Mouse (Mus musculus) heart, postnatal 0 days (tissue): ENCODE data around the gene Pfdn4. TPM values are rescaled to one million over a fixed set of nuclear protein-coding genes. Genes with fewer than 3 reads are reported as not detected.

Experiments used
- ATAC-seq: fragments of 200-750 bp; cut with Nextera tagmentation; 2 replicates; pipeline ENCODE4 v1.8.0; 2017; ENCODE audit warnings: low read depth, moderate number of reproducible peaks, moderate library complexity; ENCODE audit not compliant: insufficient read depth
- DNase-seq: peaks from one replicate; pipeline ENCODE4 v3.0.0-alpha.2; 2016; ENCODE audit warnings: low spot score
- H3K27ac ChIP-seq: fragments of 300-500 bp; sonication (generic); 2 replicates; pipeline ENCODE4 v1.5.1; 2014; ENCODE audit warnings: low read depth, mild to moderate bottlenecking
- H3K27me3 ChIP-seq: fragments of 300-500 bp; sonication (generic); 2 replicates; pipeline ENCODE4 v1.6.1; 2014; ENCODE audit warnings: low read length, mixed read lengths; ENCODE audit not compliant: control insufficient read depth, insufficient read depth
- H3K36me3 ChIP-seq: fragments of 300-500 bp; sonication (generic); replicated peaks from 2 replicates; pipeline ENCODE4 v1.6.1; 2014; ENCODE audit warnings: low read length, mixed read lengths; ENCODE audit not compliant: control insufficient read depth, insufficient read depth
- H3K4me1 ChIP-seq: fragments of 300-500 bp; sonication (generic); 2 replicates; pipeline ENCODE4 v1.6.1; 2014; ENCODE audit warnings: antibody characterized with exemption; ENCODE audit not compliant: control insufficient read depth, insufficient read depth
- H3K4me2 ChIP-seq: fragments of 300-500 bp; sonication (generic); 2 replicates; pipeline ENCODE4 v1.6.1; 2014; ENCODE audit warnings: low read depth, mild to moderate bottlenecking, low read length, moderate library complexity
- H3K4me3 ChIP-seq: fragments of 300-500 bp; sonication (generic); 2 replicates; pipeline ENCODE4 v1.5.1; 2014; ENCODE audit warnings: low read depth, low read length
- H3K9ac ChIP-seq: fragments of 300-500 bp; sonication (generic); replicated peaks from 2 replicates; pipeline ENCODE4 v1.6.1; 2014; ENCODE audit warnings: low read depth, low read length, mixed read lengths
- H3K9me3 ChIP-seq: fragments of 300-500 bp; sonication (generic); replicated peaks from 2 replicates; pipeline ENCODE4 v1.6.1; 2016; ENCODE audit warnings: low read length; ENCODE audit not compliant: control insufficient read depth
- CTCF ChIP-seq: IDR thresholded peaks from 2 replicates; pipeline ENCODE4 v1.5.1; 2016; ENCODE audit warnings: antibody characterized with exemption, control low read depth, low read depth
- EP300 ChIP-seq: IDR thresholded peaks from 2 replicates; pipeline ENCODE4 v1.6.1; 2016; ENCODE audit warnings: antibody characterized with exemption, low read depth
- WGBS: fragments of 180-500 bp; shearing (Covaris S2); extraction: QIAGEN DNeasy Blood & Tissue Kit; methylation state at CpG from one replicate; pipeline ENCODE4 v1.1.7; 2014; 5-methylcytosine and 5-hydroxymethylcytosine counted together
- polyA plus RNA-seq: library from polyadenylated mRNA; unstranded; fragments of >200 nt; fragmentation: Nextera tagmentation; extraction: Ambion mirVana; gene quantifications from 2 replicates; pipeline ENCODE4 v1.2.1, GENCODE M21; 2015
- total RNA-seq: library from RNA; depleted of rRNA; stranded (reverse); fragments of >200 nt; gene quantifications from 2 replicates; pipeline ENCODE4 v1.2.3, GENCODE M21; 2014; ENCODE audit warnings: low replicate concordance

Pfdn4 gene
- total and polyA plus RNA-seq, 2 experiments from 2014 or later: 11.4 to 42.1 TPM

- no peak overlapping the region for H3K9ac ChIP-seq
- no peak overlapping the region for H3K4me3 ChIP-seq
- peaks cover 79% of the 10 kb centered on the region for H3K27me3 ChIP-seq
- H3K27ac ChIP-seq: no peak overlapping the region
- TF ChIP-seq CTCF (no peak), EP300 (no peak)
- no peaks in the 10 kb centered on the region for H3K36me3 ChIP-seq
- no peaks in the 10 kb centered on the region for H3K9me3 ChIP-seq
- no peak overlapping the region; the same call in 1 of the 2 replicates for H3K4me2 ChIP-seq
- ATAC-seq (peak; percentile 60; the same call in 1 of the 2 replicates), DNase-seq (peak; percentile 47)
- 12% methylated on average over 8 of the region's 8 CpGs for WGBS
- no peaks in the 10 kb centered on the region for H3K4me1 ChIP-seq
Measured at GRCm38 (mm10) chr2:170503343-170503742, 7.1 kb downstream of the Pfdn4 start.

- H3K36me3 ChIP-seq: no peaks in the 10 kb centered on the region
- no peaks in the 10 kb centered on the region for H3K4me1 ChIP-seq
- DNase-seq: no peak
- no peak overlapping the region for H3K9ac ChIP-seq
- H3K4me2 ChIP-seq: no peak overlapping the region
- H3K27me3 ChIP-seq: peaks cover 72% of the 10 kb centered on the region
- TF ChIP-seq CTCF (no peak), EP300 (no peak)
- ATAC-seq: no peak
- no peak overlapping the region for H3K27ac ChIP-seq
- no peak overlapping the region for H3K4me3 ChIP-seq
- no peaks in the 10 kb centered on the region for H3K9me3 ChIP-seq
- WGBS: 29% methylated on average over 4 of the region's 4 CpGs
Measured at GRCm38 (mm10) chr2:170503983-170504382, 7.8 kb downstream of the Pfdn4 start.

- no peak overlapping the region for H3K4me2 ChIP-seq
- H3K27ac ChIP-seq: no peak overlapping the region
- H3K36me3 ChIP-seq: no peaks in the 10 kb centered on the region
- WGBS: 3% methylated on average over 10 of the region's 10 CpGs
- H3K4me1 ChIP-seq: peaks cover 9% of the 10 kb centered on the region
- no peak overlapping the region for H3K9ac ChIP-seq
- no peaks in the 10 kb centered on the region for H3K9me3 ChIP-seq
- H3K27me3 ChIP-seq: peaks cover 40% of the 10 kb centered on the region
- peak; percentile 78 for DNase-seq
- H3K4me3 ChIP-seq: no peak overlapping the region
- ATAC-seq: 0 out of 2 replicates have a peak, but pooled peaks have one; percentile 34
- TF ChIP-seq EP300 (no peak), CTCF (peak; percentile 84)
Measured at GRCm38 (mm10) chr2:170507734-170508133, 11.5 kb downstream of the Pfdn4 start.

- TF ChIP-seq EP300 (no peak), CTCF (peak; percentile 82)
- ATAC-seq (peak; percentile 36; the same call in 1 of the 2 replicates), DNase-seq (peak; percentile 81)
- H3K4me3 ChIP-seq: peak overlapping the region; percentile 37
- H3K4me1 ChIP-seq: peaks cover 13% of the 10 kb centered on the region
- no peaks in the 10 kb centered on the region for H3K36me3 ChIP-seq
- no peak overlapping the region for H3K27ac ChIP-seq
- H3K9me3 ChIP-seq: no peaks in the 10 kb centered on the region
- WGBS: 3% methylated on average over 12 of the region's 12 CpGs
- H3K27me3 ChIP-seq: peaks cover 29% of the 10 kb centered on the region
- H3K9ac ChIP-seq: 0 out of 2 replicates have a peak overlapping the region, but pooled peaks have one; percentile 13
- peak overlapping the region; percentile 63 for H3K4me2 ChIP-seq
Measured at GRCm38 (mm10) chr2:170508821-170509220, 12.6 kb downstream of the Pfdn4 start.

GRCm38 (mm10) chr2:170511073-170511891, 15.1 kb downstream of the Pfdn4 start:
- Histone ChIP-seq H3K36me3 (peaks cover 6% of the 10 kb centered on the region; the same call in 1 of the 2 replicates), H3K4me3 (peak overlapping the region; percentile 99), H3K27me3 (peaks cover 15% of the 10 kb centered on the region; the same call in 1 of the 2 replicates), H3K9ac (peak overlapping the region; percentile 90), H3K4me1 (peaks cover 13% of the 10 kb centered on the region), H3K4me2 (peak overlapping the region; percentile 91), H3K27ac (peak overlapping the region; percentile 84), H3K9me3 (no peaks in the 10 kb centered on the region)
- ATAC-seq (peak; percentile 67), DNase-seq (peak; percentile 84)
- TF ChIP-seq EP300 (peak; percentile 78; the same call in 1 of the 2 replicates), CTCF (peak; percentile 92)
- under 1% methylated on average over 51 of the region's 69 CpGs for WGBS
